Mouse (Mus musculus) heart, adult 8-10 months (tissue): ENCODE data around the gene Gnat3. TPM values are rescaled to one million over a fixed set of nuclear protein-coding genes. Genes with fewer than 3 reads are reported as not detected.
A peak's percentile ranks its signal among the peaks of the same experiment; 100 is the strongest.
"Not testable (repeated sequence)": the region's sequence is repeated elsewhere in the genome, so short reads cannot be mapped to it uniquely, and the experiment has no call there.

ENCODE experiments used
- DNase-seq: peaks from one replicate; pipeline ENCODE4 v3.0.0; 2022; ENCODE audit warnings: low spot score
- total RNA-seq, 4 experiments: library from RNA; stranded (reverse); gene quantifications; 2 replicates each; pipeline ENCODE4 v1.2.4; 2022

Gene Gnat3
- total RNA-seq: under 1 TPM; 0.44 to 0.66 (median 0.53) TPM

- DNase-seq: no peak
These were observed at the start of gene Gnat3 for GRCm38 (mm10) chr5:17962249-17962648. Gene Gnat3, plus strand, starts transcription at chr5:17962549.

GRCm38 (mm10) chr5:17918966-17919365 lies 43.4 kb upstream of the Gnat3 start:
- peak; percentile 82 for DNase-seq

- DNase-seq: no peak
These were observed 38.7 kb upstream of the Gnat3 start for GRCm38 (mm10) chr5:17923648-17924047.

DNA sequence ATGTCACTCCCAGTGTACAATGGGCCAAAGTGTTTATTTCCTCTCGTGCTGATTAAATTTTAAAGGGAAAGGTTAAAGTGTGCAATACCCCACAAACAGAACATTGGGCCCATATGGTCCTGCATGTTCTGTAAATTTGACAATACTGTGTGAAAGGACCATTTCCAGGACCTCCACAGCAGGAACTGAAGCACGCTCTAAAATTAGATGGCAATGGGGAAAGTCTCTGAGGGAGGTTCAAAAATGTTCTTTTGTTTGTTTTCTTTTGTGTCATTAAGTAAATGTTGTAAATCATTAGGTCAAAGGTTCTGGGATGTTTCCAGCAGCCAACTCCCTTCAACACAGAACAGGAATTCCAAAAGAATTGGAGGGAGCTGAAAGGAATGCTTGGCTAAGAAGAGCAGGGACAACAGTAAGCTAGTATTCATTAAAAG lies 38.2 kb upstream of the Gnat3 start:
- DNase-seq: peak; percentile 86

DNA sequence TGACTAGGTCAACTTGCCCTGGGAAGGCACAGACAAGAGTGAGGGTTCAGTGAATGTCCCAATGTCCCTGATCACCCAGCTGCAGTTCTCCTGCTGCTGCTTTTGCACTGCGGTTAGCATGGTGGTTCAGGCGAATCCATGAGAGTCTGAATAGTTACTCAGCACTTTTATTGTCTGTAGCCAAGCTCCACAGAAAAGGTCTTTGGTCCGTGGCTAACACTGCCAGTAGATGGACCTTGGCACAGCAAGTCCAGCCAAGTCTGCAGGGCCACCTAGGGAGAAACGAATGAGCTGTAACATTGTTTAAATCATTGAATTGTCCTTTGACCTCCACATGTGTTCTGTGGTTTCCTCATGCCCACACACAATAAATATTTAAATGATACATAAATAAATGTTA lies 33.9 kb upstream of the Gnat3 start:
- DNase-seq: no peak

GRCm38 (mm10) chr5:17929006-17929567 lies 33.3 kb upstream of the Gnat3 start:
- no peak for DNase-seq

DNA sequence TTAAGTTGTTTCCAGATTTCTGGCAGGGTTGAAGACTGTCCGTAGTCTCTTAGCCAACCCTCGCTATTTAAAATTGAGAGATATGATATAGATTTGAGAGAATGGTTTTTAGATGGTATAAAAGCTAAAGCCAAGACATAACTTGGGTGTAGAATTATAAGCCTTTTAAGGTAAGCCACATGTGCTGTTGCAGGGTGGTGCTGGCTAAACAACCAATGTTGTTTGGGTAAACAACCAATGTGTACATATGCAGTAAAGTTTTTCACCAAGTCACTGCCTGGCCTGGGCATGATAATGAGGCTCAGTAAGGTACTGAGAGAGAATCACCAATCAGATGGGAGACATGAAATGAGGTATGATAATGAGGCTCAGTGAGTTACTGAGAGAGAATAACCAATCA lies 30.8 kb upstream of the Gnat3 start:
- DNase-seq: not testable (repeated sequence)

DNA sequence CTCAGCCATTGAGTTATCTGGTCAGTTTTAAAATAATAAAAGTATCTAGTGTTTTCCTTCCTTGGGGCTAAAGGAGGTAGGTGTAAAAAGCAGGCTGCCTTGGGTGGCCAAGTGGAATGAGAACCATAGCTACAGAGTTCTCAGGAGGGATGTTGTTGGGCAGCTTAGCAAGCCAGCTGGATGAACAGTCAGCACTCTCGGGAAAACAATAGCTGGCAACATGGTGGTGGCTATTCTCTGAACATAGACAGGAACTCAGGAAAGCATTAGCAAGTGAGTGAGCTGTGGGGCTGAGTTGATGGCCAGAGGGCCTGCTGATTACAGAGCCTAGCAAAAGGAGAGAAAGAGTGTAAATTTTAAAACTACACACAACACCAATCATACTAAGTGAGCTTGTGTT lies 27.8 kb upstream of the Gnat3 start:
- no peak for DNase-seq

DNA sequence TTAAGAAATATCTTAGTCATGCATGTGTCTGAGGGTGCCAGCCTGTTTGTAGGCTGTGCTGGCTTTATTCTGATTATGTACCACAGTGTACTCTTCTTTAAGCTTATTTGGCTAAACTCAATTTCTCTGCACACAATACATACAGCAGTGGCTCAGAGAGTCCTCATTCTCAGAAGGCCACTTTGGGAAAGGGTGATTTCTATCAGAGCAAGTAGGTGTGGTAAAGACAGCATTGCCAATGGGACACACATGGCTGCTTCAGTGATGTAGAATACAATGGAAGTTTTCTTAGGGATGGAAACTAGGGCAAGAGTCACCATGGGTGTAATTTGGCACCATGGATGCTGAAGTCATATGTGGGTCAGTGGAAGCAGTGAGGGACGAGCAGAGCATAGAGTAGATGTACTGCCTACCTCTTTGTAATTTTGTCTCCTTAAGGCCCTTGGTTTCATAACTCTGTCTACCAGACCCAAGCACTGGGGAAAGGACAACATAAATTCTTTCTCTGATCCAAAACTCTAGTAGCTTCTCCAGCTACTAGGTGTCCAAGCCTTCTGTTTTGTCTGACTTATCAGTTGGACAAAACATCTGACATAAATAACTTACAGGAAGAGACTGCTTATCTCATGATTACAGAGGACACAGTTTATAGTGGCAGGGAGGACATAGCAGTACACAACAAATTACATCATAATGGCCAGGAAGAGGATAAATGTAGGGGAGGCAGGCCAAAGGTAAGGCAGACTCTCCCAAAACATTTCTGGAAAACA lies 24.0 kb upstream of the Gnat3 start:
- peak; percentile 67 for DNase-seq

- peak; percentile 36 for DNase-seq
These were observed 5.9 kb upstream of the Gnat3 start for GRCm38 (mm10) chr5:17956468-17956867.

GRCm38 (mm10) chr5:17969704-17970390 lies 7.5 kb downstream of the Gnat3 start:
- no peak for DNase-seq

- no peak for DNase-seq
These were observed 8.0 kb downstream of the Gnat3 start for GRCm38 (mm10) chr5:17970391-17970730.

DNA sequence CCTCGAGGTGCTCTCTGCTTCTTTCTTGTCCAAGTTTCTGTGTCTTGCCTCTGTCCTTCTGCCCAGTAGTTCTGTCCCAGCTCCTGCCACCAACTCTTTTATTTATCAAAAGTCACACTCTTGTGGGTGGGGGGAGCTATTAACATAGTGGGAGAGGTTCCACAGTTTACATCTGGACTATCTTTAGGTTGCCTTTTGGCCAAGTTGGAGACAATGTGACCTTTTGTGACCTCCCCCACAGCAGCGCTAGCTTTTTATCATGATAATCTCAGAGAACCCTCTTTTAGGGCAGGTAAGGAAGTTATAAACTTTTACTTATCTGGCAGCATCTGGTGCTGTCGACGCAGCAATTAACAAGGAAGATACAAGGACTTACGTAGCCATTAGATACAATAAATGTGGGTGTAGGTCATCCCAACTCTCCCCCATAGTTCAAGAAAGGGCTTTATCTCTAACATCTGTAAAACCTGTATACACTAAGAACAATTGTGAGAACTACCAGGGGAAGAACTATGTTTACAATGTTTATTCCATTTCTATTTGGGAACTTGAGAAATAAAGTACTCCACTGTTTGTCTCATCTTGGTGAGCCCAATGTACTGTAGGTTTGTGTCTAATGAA lies 18.3 kb downstream of the Gnat3 start:
- no peak for DNase-seq

DNA sequence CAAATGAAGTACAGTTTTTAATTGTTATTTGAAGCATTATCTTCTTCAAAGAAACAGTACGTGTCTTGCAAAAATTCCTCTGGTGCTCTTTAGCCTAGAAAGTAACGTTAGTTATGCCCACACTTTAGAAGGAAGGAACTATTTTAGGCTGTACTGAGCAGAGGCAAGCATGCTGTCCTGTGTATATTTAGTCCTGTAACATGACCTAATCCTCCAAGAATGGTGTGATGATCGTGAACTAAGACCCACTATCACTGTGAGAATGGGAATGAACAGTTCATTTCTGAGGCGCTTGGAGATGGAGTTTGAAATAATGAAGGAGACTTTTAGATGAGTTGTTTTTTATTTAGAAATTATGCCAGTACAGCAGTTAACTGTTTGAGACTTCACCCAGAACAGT lies 20.4 kb downstream of the Gnat3 start:
- peak; percentile 83 for DNase-seq

GRCm38 (mm10) chr5:17984522-17984921 lies 22.2 kb downstream of the Gnat3 start:
- DNase-seq: no peak

- DNase-seq: no peak
These were observed 24.3 kb downstream of the Gnat3 start for GRCm38 (mm10) chr5:17986611-17987010.

DNA sequence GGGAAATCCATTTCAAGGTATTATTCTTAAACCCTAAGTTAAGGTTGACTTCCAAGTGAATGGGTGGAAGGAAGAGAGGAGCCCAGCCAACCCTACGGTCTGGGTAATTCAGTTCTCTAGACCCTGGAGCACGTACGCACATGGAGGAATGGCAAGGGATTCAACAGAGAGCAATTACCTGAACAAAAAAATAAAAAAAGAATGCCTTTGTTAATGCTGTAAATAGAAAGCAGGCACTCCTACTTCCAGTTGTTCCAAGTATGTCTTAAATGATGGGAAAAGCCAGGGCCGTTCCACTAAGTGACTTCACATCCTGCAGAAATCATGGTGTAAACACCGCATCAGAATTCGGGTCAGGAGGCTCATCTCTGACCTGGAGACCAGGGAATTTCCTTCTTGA lies 28.3 kb downstream of the Gnat3 start:
- peak; percentile 73 for DNase-seq

DNA sequence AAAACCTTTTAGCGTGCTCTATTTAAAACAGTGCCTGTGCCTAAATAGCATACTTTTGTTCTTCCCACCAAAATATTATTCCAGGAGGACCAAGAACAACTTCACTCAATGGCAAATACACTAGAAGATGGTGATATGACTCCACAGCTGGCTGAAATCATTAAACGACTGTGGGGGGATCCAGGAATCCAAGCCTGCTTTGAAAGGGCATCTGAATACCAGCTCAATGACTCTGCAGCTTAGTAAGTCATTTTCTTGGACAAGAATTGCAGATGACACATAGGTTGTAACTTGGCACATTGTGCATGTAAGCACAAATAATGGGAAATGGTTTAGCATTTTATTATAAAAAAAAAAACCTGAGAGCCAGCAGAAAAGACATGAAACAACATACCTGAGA lies 37.2 kb downstream of the Gnat3 start:
- no peak for DNase-seq

DNA sequence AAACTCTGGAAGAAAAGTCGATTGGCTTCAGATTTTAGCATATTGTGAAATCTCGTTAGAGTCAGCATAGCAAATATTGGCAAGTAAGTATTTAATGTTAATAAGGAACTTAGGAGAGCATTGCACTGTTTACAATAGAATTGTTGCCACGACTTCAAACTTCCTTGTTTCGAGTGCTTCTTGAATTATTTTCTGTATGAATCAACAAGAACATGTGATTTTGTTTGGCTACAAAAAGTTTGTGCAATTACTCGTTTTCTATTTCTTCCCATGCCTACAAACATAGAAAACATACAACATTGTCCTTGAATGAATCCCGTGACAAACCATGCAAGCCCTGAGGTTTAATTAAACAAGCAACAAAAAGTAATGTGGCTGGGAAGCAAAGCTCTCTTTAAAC lies 37.8 kb downstream of the Gnat3 start:
- no peak for DNase-seq

DNA sequence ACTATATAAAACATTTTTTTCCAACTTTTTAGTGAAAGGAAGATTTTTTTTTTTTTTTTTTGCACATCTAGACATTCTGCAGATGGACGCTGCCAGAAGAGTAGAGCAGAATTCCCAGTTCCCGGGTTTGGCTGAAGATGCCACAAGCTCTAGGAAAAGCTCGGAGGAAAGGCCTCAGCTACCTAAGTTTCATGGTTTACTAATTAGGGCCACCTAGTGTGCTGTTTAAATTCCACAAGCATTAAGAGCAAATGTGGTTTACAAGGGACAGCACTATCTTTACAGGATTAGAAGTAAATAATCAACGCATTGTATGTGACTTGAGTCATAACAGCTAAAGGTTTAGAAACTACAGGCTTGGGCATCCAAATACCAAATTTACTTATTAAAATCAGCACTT lies 39.3 kb downstream of the Gnat3 start:
- no peak for DNase-seq

- no peak for DNase-seq
These were observed 41.3 kb downstream of the Gnat3 start for GRCm38 (mm10) chr5:18003675-18004074.

GRCm38 (mm10) chr5:18004824-18005611 lies 42.7 kb downstream of the Gnat3 start:
- no peak for DNase-seq
